Mouse (Mus musculus): ENCODE measurements around the gene Apc2.

Gene Apc2

DNA sequence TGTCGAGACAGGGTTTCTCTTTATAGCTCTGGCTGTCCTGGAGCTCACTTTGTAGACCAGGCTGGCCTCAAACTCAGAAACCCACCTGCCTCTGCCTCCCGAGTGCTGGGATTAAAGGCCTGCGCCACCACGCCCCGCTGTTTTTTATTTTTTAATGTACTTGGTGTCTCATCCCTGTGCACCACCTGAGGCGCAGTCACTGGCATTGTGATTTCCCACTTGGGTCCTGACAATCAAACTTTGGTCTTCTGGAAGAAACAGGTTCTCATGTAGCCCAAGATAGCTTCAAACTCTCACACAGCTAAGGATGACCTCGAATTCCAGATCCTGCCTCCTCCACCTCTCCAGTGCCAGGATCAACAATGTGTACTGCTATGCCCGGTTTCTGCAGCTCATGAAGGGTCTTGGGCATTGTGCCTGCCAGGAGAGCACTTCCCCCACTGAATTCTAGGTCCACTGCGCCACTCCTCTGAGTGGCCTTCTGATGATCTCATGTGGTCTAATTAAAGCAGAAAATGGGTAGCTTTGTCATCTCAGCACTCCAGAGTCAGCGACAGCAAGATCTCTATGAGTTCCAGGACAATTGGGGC lies 32.9 kb upstream of the Apc2 start:
- DNase-seq: no peak

DNA sequence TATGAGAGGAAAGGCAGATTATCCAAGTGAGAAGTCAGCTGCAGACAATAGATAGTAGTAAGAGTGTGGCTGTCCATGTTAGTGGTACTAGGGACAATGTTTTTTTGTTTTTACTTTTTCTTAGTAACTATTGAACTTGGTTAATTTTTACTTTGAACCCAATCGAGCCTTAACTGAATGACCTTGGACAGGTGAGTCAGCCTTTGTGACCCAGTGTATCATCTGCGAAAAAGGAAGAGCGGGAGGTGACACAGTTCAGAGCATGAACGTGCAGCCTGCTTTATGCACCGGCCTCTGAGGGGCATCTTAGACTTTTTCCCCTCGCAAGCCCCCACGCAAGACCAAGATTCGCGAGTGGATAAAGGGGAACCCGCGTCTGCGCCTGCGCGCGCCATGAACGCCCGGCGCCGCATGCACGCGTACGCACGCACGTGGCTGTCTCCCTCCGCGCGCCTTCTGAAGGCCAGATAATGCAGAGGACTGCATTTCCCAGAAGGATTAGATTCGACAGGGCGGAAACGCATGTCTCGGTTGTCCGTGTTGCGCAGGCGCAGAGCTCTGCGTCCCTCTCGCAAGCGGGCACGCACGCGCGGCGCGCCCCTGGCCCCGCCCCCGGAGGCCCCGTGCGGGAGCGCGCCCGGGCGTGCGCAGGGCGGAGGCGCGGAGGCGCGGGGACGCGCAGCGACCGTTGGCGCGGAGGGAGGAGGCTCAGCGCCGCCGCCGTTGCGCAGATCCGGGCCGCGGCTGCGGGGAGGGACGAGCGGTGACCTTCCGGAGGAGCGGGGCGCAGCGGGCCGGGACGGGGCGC lies 31.2 kb upstream of the Apc2 start:
- peak; percentile 99 for DNase-seq

DNA sequence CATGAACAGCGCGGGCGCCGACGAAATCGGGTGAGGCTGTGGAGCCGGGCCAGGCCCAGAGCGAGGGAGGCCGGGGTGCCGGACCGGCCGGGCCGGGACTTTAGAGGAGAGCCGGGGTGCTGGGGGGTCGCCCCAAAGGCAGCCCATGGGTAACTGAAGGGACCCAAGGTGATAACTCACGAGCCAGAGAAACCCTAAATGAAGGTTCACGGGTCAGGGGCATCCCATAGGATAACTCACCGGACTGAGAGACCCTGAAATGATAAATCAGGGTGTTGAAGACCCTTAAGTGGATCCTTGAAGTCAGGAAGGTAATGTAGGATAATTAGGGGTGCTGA lies 30.7 kb upstream of the Apc2 start:
- DNase-seq: no peak

DNA sequence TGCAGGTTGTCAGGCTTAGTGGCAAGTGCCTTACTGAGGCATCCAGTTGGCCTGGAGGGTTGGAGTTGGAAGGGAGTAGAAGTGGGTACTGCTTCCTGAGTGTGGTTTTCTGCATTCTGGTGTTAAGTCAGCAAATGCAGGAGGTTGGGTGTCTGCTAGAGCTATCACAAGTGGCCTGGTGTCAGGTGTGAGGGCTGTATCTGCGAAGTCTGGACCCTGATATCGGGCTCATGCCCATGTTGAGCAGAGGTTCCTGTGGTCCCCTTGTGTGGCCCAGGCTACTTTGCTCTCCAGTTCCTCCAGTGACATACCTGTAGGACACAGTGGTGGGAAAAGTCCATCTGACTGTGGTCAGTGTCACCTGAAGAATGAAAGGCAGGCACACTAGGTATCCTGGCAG lies 25.7 kb upstream of the Apc2 start:
- no peak for DNase-seq

DNA sequence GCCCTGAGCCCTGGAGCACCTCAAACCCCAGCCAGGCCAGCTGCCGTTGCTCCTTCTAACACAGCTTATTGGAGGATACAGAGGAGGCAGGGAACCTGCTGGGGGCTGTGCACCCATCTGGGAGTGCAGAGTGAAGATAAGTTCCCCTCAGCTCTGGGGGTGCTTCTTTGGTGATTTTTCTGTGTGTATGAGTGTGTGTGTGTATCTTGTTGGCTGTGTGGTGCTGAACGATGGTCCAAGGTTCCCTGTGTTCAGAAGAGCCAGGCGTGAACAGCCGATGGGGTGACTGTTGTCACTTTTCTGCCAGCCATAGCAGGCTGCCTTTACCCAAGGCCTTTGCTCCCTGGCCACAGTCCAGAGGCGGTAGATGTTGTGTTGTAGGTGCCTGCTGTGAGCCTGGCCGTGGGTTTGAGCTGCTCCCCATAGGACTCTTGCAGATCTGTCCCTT lies 25.0 kb upstream of the Apc2 start:
- DNase-seq: no peak

DNA sequence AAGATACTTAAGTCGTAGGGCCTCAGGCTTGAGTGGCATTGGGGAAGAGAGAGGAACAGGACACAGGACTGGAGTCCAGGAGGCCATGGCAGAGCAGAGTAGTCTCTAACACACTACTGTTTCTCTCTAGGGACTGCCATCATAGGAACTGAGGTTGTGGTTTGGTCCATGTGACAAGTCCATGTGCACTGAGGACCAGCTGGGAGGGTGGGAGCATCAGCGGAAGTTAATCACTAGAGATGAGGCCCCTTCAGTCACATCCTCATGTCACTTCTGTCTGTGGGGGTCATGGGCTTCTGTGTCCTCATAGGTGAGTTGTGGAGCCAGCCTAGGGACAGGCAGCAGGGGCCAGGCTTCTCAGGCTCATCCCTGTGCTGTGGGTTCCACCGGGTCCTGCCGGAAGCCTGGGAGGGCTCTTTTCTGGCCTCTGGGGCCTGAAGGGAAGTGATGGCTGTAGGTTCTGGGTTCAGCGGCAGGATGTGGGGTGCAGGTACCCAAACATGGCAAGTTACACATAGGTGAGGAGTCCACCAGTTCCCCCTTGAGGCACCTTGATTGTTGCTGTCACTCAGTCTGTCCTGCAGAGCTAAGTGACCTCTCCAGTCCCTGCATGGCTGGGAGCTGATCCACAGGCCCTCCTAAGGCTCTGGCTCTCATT lies 24.5 kb upstream of the Apc2 start:
- no peak for DNase-seq

DNA sequence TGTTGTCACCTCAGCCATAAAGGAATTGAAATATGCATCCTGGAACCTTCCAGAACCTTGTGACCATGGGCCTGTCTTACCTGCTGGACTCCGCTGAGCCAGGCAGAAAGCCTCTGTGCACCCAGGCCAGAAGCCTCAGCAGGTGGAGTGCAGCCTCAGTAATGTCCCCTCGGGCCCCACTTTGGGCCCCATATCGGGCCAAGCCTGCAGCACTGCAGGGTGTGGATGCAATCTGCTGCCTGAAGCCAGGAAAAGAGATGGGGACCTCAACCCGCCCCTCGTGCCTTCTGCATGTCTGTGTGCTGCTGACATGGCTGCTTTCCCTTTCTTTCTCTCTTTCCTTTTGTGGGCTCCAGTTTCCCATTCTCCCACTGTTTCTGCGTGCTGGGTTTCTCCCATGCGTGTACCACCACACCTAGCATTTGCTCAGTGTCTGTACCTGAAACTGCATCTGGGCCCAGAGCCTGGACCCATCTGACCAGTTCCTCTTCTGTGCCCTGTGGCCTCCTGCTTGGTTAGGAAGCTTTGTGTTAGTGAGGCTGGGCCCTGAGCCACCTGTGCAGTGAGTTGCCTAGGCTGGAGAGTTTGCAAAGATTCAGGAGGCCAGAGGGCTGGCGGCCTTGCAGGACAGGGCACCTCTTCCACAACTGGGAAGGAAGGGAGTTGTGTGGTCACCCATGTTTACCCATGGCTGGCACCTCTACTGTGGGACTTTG lies 23.7 kb upstream of the Apc2 start:
- DNase-seq: no peak

DNA sequence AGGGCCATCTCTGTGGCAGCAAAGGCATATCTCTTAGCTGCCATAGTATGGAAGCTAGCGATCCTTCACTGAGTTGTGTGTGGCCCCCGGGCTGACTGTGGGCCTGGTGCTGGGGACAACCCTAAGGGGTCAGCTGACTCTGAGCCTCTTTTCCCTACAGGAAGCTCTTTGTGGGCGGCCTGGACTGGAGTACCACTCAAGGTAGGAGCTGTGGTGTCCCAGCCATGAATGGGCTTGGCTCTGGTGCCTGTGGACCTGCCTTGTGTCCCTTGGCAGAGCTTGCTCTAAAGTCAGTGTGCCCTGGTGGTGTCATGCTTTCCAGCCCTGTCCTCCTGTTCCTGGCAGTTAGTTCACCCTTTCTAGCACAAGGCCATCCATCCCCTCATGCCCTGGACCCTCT lies 21.9 kb upstream of the Apc2 start:
- no peak for DNase-seq

DNA sequence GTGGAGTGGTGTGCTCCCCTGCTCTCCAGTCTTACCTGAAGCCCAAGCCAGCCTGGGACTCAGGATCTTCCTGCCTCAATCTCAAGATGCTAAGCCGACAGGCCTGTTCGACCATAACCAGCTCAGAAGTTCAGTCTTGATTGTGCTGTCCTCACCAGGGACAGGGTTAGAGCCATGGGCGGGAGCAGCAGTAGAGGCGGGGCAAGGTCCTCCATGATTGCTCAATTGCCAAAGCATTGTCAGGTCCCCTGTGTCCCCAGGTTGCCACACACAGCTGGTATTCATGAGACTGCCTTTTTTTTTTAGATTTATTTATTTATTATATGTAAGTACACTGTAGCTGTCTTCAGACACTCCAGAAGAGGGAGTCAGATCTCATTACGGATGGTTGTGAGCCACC lies 19.5 kb upstream of the Apc2 start:
- no peak for DNase-seq

DNA sequence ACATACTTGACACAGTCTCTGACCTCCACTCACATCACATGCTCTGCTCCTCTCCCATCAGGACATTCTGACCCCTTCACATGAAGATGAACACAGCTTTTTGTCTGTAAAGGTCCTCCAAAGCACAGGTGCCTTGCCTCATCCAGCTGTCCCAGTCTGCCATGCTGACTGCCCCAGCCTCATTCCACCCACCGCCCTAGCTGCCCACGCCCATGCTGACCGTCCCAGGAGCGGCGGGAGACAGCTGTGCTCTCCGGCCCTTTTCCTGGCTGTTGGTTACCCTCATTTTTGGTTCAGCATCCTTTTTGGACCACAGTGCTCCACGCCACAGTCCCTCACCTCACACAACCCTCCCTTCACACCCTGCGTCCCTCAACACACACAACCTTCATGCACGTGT lies 17.4 kb upstream of the Apc2 start:
- DNase-seq: no peak

DNA sequence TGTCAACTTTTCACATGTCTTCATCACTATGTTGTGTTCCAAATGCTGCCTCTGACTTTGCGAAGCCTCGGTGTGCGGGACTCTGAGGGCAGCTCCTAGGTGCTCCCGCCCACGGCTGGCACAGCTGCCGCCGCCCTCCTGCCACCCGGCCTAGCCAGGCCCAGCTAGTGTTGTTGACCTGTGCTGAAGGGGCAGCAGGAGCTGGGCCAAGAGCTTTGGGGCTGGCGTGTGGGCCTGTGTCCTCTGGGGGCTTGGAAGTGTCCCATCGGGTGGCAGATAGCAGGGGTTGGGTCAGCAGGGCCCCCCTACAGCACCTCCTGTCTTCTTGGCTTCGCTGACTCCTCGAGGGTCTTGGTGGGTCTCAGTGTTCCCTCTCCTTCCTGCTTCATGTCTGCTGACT lies 16.5 kb upstream of the Apc2 start:
- DNase-seq: no peak

DNA sequence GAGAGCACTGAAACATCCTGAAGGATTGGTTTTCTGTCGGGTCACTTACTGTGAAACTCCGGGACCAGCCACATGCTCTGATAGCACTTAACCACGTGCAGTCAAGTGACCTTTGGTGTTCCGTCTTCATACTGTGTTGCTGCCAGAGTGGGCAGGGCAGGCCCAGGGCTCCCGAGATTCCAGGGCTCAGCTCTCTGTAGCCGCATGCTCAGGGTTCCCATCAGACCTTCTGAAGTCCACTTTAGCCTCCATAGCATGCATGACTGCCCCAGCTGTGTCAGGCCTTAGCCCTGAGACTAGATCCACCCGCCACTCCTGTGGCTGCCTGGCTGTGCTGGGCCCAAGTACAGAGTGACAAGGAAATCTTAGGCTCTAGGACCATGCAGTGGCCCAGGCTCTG lies 14.5 kb upstream of the Apc2 start:
- DNase-seq: no peak

DNA sequence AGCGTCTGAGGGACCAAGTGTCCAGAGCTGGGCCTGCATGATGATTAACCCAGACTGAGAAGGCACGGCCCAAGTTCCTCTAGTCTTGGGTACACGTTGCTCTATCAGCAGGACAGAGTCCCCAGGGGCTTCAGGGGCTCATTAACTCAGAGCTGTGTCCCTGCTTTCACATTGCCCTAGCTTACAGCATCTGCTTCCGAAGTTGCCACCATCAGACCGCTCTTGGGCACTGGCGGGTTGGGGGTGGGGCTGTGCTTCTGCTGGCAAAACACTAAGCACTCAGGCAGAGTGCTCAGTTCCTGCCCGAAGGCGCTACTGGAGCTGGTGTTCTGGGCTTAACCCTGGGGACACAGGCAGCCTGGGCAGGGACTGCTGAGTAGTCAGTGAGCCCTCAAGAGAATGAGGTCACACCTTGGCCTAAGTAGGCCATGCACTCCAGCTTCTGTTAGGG lies 13.8 kb upstream of the Apc2 start:
- peak; percentile 77 for DNase-seq

DNA sequence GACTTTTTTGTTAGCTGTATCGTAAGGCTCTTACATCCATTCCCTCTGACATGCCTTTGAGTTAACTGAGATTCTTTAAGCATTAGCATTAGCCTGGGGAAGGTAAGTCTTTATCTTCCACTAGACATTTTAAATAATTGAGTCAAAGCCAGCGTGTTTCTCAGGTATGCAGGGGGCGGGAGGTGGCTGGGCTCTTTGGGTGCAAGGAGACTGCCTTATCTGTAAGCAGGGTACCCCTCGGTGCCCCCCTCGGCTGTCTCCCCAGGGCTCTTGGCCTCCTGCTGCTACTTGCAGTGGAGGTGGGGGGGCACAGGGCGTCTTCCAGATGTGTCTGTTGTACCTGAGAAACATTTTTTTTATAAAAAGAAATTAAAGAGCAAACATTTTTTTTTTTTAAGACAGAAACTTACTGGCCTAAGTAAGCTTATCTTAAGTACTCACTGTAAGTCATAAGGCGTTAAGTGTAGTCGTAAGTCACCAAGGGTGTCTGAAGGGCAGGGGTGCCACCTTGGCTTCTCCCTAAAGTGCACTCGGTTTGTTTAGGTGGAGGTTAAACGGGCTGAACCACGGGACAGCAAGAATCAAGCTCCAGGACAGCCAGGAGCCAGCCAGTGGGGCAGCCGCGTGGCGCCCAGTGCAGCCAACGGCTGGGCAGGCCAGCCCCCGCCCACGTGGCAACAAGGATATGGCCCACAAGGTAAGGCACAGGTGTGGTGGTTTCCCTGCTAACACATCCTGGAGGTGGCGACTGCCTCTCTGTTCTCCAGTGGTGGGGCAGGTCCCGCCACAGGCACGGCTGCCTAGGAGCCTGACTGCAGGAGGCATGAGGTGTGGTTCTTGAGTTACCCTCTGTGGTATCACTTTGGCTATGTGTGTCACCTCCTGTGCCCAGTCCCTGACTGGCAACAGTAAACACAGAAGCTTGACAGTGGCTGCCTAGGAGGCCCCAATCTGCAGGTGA lies 13.0 kb upstream of the Apc2 start:
- peak; percentile 56 for DNase-seq

DNA sequence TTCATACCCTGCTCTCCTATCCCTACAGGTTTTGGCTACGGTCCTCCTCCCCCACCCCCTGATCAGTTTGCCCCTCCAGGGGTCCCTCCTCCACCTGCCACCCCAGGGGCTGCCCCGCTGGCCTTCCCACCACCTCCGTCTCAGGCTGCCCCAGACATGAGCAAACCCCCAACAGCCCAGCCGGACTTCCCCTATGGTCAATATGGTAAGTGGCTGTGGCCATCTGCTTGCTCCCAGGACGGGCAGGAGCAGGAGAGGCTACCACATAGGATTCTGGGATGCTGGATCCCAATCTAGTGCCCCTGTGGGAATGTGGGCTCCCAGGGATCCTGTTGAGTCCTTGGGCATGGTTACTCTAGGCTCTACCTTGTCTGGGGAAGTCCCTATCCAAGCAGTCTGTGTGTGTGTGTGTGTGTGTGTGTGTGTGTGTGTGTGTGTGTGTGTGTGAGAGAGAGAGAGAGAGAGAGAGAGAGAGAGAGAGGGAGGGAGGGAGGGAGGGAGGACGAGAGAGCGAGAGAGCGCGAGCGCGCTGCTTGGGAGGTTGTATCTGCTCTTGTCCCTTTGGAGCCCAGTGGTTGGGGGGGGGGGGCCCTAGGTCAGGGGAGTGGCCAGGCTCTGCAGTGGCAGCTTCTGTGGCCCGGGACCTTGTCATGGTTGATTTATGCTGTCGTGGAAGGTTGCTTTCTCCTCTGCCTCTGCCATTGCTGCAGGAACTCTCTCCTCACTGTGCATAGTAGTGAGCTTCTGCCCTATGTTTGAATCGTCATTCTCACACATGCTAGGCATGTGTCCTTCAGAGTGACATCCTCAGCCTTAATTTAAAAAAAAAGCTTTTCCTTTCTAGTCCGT lies 10.3 kb upstream of the Apc2 start:
- DNase-seq: no peak

DNA sequence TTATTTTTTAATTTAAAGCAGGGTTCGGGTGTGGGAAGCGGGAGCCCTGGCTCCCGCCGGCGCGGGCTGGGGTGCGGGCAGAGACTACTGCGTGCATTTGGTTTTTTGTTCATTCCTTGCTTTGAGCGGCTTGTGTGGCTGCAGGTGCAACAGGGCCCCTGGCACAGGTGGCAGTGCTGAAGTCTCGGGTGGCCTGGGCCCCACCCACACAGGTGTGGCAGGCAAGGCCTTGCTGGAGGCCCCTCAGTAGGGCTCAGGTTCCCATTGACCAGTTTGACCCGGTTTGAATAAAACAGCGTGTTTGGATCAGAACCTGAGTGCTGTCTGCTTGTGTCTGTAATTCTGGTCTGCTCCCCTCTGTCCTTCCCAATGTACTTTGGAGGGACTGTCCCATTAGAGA lies 7.7 kb upstream of the Apc2 start:
- no peak for DNase-seq

DNA sequence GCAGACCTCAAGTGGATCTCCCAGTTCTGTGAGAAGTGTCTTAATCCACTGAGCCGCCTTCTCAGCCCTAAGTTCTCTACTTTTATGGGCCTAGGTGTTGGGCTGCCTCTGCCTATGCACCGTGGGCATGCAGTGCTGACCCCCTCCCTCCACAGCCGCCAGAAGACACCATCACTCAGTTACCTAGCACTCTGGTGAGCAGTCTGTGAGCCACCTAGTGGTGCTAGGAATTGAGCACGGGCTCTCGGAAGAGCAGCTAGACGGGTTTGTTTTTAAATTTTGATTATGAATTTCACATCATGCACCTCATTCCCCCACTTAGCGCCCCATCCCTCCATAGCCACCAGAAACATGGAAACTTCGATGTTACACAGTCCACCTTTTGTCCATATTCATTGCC lies 7.1 kb upstream of the Apc2 start:
- no peak for DNase-seq

DNA sequence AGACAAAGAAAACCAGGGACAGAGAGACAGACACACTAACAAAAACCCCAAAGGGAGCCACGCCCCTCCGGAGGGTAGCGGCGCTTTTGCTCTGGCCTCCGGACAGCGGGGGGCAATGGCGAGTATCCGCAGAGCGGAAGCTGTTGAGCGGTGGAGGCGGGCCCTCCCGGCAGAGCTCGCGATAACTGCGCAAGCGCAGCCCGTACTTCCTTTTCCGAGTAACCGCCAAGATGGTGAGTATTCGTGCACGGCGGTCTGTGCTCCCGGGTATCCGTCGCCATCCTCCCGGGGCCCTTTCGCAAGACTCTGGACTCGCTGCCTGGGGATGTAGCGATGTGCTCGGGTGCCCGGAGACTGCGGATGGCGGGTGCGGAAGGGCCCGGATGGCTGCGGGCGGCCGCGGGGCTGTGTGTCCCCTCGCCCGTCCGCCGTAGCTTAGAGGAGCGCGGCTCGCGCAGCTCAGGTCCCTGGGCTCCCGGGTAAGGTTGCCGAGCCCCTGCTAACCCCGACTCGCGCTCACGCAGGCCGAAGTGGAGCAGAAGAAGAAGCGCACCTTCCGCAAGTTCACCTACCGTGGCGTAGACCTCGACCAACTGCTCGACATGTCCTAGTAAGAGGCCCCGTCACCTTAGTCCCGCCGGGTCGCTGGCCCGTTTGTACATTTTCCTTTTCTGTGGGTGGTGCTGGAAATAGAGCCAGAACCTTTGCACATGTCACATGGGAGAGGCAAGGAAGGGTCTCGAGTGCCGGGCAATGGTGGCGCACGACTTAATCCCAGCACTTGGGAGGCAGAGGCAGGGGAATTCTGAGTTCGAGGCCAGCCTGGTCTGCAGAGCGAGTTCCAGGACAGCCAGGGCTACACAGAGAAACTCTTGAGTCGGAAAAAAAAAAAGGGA lies 3.3 kb upstream of the Apc2 start, which contains the start of gene Rps15:
TSS of gene Rps15 (plus strand) at position 203 of the 896 bp plus-strand sequence.
- DNase-seq: peak; percentile 98

DNA sequence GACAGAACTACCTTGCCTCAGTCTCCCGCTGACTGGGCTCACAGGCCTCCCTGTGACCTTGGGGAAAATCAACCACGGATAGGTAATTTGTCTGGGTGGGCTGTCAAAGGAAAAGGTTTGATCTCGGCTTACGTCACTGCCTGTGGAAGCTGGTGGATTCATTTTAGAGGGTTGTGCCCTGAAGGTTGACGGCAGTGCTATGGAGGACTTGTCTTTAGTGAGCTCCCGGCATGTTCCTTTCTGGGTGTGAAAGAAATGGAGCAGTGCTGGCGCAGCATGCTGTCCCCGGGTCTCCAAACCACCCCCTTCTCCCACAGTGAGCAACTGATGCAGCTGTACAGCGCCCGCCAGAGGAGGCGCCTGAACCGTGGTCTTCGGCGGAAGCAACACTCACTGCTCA lies 2.5 kb upstream of the Apc2 start:
- no peak for DNase-seq

DNA sequence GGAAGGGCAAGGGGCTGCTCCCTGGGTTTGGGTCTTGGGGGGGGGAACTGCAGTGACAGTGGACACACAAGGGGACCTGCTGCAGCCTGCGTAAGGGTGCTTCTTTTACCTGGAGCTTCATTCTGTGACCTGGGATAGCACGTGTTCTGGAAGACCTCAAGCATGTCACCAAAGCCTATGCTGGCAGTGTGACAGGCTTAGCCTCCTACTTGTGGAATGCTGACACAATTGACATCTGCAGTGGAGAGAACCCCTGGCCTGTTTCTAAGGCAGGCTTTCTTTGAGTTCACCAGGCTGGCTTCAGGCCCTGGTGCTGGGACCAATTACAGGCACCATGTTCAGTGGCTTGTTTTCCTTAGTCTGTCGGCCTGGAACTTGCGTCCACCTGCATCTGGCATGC lies 1.5 kb upstream of the Apc2 start:
- DNase-seq: no peak
